Mouse (Mus musculus) hindbrain, embryonic 13.5 days (tissue): ENCODE data around the gene Eya2. TPM values are rescaled to one million over a fixed set of nuclear protein-coding genes. Genes with fewer than 3 reads are reported as not detected.

Source experiments
- ATAC-seq: fragments of 200-750 bp; cut with Nextera tagmentation; 2 replicates; pipeline ENCODE4 v1.8.0; 2017; ENCODE audit warnings: moderate TSS enrichment; ENCODE audit not compliant: low FRiP score
- H3K27ac ChIP-seq: fragments of 300-500 bp; sonication (generic); 2 replicates; pipeline ENCODE4 v1.5.1; 2015; ENCODE audit warnings: inconsistent platforms, mild to moderate bottlenecking, moderate library complexity
- H3K27me3 ChIP-seq: fragments of 300-500 bp; sonication (generic); 2 replicates; pipeline ENCODE4 v1.6.1; 2015; ENCODE audit warnings: mild to moderate bottlenecking, inconsistent platforms
- H3K36me3 ChIP-seq: fragments of 300-500 bp; sonication (generic); 2 replicates; pipeline ENCODE4 v1.6.1; 2015; ENCODE audit warnings: mild to moderate bottlenecking, inconsistent platforms
- H3K4me1 ChIP-seq: fragments of 300-500 bp; sonication (generic); replicated peaks from 2 replicates; pipeline ENCODE4 v1.6.1; 2015; ENCODE audit warnings: inconsistent platforms
- H3K4me2 ChIP-seq: fragments of 300-500 bp; sonication (generic); 2 replicates; pipeline ENCODE4 v1.6.1; 2015; ENCODE audit warnings: inconsistent platforms, mild to moderate bottlenecking, moderate library complexity
- H3K4me3 ChIP-seq: fragments of 300-500 bp; sonication (generic); 2 replicates; pipeline ENCODE4 v1.5.1; 2015; ENCODE audit warnings: mild to moderate bottlenecking, inconsistent platforms
- H3K9ac ChIP-seq: fragments of 300-500 bp; sonication (generic); 2 replicates; pipeline ENCODE4 v1.6.1; 2015; ENCODE audit warnings: mild to moderate bottlenecking, inconsistent platforms
- H3K9me3 ChIP-seq: fragments of 300-500 bp; sonication (generic); 2 replicates; pipeline ENCODE4 v1.6.1; 2016; ENCODE audit warnings: inconsistent platforms
- WGBS: fragments of 180-500 bp; shearing (Covaris S2); methylation state at CpG from one replicate; pipeline ENCODE4 v1.1.7; 2015; 5-methylcytosine and 5-hydroxymethylcytosine counted together
- polyA plus RNA-seq: library from polyadenylated mRNA; unstranded; fragments of >200 nt; fragmentation: Nextera tagmentation; extraction: Ambion mirVana; gene quantifications from 2 replicates; pipeline ENCODE4 v1.2.1, GENCODE M21; 2015

Eya2 gene
- polyA plus RNA-seq, 1 experiment from 2014 or later: 12.8 TPM

GRCm38 (mm10) chr2:165692944-165693660 lies 98.3 kb downstream of the Eya2 start:
- Histone ChIP-seq H3K4me3 (no peak overlapping the region), H3K9me3 (no peaks in the 10 kb centered on the region), H3K4me2 (no peak overlapping the region), H3K9ac (no peak overlapping the region), H3K36me3 (no peaks in the 10 kb centered on the region), H3K27ac (no peak overlapping the region), H3K4me1 (peaks cover 3% of the 10 kb centered on the region; the same call in 1 of the 2 replicates), H3K27me3 (no peaks in the 10 kb centered on the region)
- WGBS: 76% methylated on average over 4 of the region's 4 CpGs
- ATAC-seq: no peak

GRCm38 (mm10) chr2:165694767-165695166 lies 99.9 kb downstream of the Eya2 start:
- no peak overlapping the region for H3K27ac ChIP-seq
- 94% methylated on average over 6 of the region's 6 CpGs for WGBS
- H3K4me3 ChIP-seq: no peak overlapping the region

GRCm38 (mm10) chr2:165700252-165700908 lies 105.5 kb downstream of the Eya2 start:
- Histone ChIP-seq H3K4me3 (no peak overlapping the region), H3K4me1 (peaks cover 20% of the 10 kb centered on the region), H3K27me3 (0 out of 2 replicates have a peak, but pooled peaks cover 7% of the 10 kb centered on the region), H3K9me3 (no peaks in the 10 kb centered on the region), H3K36me3 (no peaks in the 10 kb centered on the region), H3K9ac (0 out of 2 replicates have a peak overlapping the region, but pooled peaks have one; percentile 14), H3K27ac (no peak overlapping the region), H3K4me2 (no peak overlapping the region)
- no peak; the same call in 1 of the 2 replicates for ATAC-seq
- WGBS: 21% methylated on average over 19 of the region's 19 CpGs

More at GRCm38 (mm10) chr2:165694767-165695166, 99.9 kb downstream of the Eya2 start:
- Histone ChIP-seq H3K4me2 (no peak overlapping the region), H3K36me3 (no peaks in the 10 kb centered on the region), H3K27me3 (no peaks in the 10 kb centered on the region), H3K9me3 (no peaks in the 10 kb centered on the region), H3K9ac (no peak overlapping the region), H3K4me1 (peaks cover 3% of the 10 kb centered on the region; the same call in 1 of the 2 replicates)
- no peak for ATAC-seq

GRCm38 (mm10) chr2:165703033-165703805 lies 108.4 kb downstream of the Eya2 start:
- Histone ChIP-seq H3K4me2 (no peak overlapping the region), H3K27ac (no peak overlapping the region), H3K9me3 (no peaks in the 10 kb centered on the region), H3K9ac (no peak overlapping the region), H3K4me3 (no peak overlapping the region), H3K4me1 (peaks cover 20% of the 10 kb centered on the region), H3K27me3 (0 out of 2 replicates have a peak, but pooled peaks cover 7% of the 10 kb centered on the region), H3K36me3 (no peaks in the 10 kb centered on the region)
- 56% methylated on average over 9 of the region's 9 CpGs for WGBS
- ATAC-seq: no peak

- no peaks in the 10 kb centered on the region for H3K27me3 ChIP-seq
- no peak overlapping the region for H3K4me2 ChIP-seq
- no peak overlapping the region for H3K9ac ChIP-seq
- ATAC-seq: no peak
- H3K9me3 ChIP-seq: no peaks in the 10 kb centered on the region
- H3K4me1 ChIP-seq: peaks cover 13% of the 10 kb centered on the region
- no peak overlapping the region for H3K4me3 ChIP-seq
- no peak overlapping the region for H3K27ac ChIP-seq
- H3K36me3 ChIP-seq: no peaks in the 10 kb centered on the region
- WGBS: 71% methylated on average over 9 of the region's 9 CpGs
Measured at GRCm38 (mm10) chr2:165708266-165708665, 113.4 kb downstream of the Eya2 start.

- Histone ChIP-seq H3K4me1 (peaks cover 12% of the 10 kb centered on the region; the same call in 1 of the 2 replicates), H3K9me3 (no peaks in the 10 kb centered on the region), H3K27ac (no peak overlapping the region), H3K27me3 (no peaks in the 10 kb centered on the region), H3K4me3 (no peak overlapping the region), H3K9ac (no peak overlapping the region), H3K4me2 (no peak overlapping the region), H3K36me3 (peaks cover 11% of the 10 kb centered on the region)
- 80% methylated on average over 6 of the region's 6 CpGs for WGBS
- ATAC-seq: no peak; the same call in 1 of the 2 replicates
Measured at GRCm38 (mm10) chr2:165716688-165717087, 121.9 kb downstream of the Eya2 start.

GRCm38 (mm10) chr2:165717182-165718176 lies 122.6 kb downstream of the Eya2 start:
- Histone ChIP-seq H3K4me3 (no peak overlapping the region), H3K4me1 (peaks cover 10% of the 10 kb centered on the region; the same call in 1 of the 2 replicates), H3K9me3 (no peaks in the 10 kb centered on the region), H3K36me3 (peaks cover 11% of the 10 kb centered on the region), H3K27ac (no peak overlapping the region), H3K4me2 (no peak overlapping the region), H3K27me3 (no peaks in the 10 kb centered on the region), H3K9ac (no peak overlapping the region)
- 56% methylated on average over 23 of the region's 23 CpGs for WGBS
- peak; percentile 36; the same call in 1 of the 2 replicates for ATAC-seq

- Histone ChIP-seq H3K4me2 (no peak overlapping the region), H3K36me3 (peaks cover 11% of the 10 kb centered on the region), H3K4me3 (no peak overlapping the region), H3K4me1 (peaks cover 10% of the 10 kb centered on the region; the same call in 1 of the 2 replicates), H3K27me3 (no peaks in the 10 kb centered on the region), H3K9ac (no peak overlapping the region), H3K27ac (no peak overlapping the region), H3K9me3 (no peaks in the 10 kb centered on the region)
- WGBS: 73% methylated on average over 8 of the region's 8 CpGs
- ATAC-seq: no peak
Measured at GRCm38 (mm10) chr2:165719382-165719781, 124.5 kb downstream of the Eya2 start.

GRCm38 (mm10) chr2:165721941-165722340 lies 127.1 kb downstream of the Eya2 start:
- 89% methylated on average over 5 of the region's 5 CpGs for WGBS
- ATAC-seq: no peak
- peaks cover 10% of the 10 kb centered on the region; the same call in 1 of the 2 replicates for H3K4me1 ChIP-seq
- no peaks in the 10 kb centered on the region for H3K36me3 ChIP-seq
- no peak overlapping the region for H3K27ac ChIP-seq
- H3K27me3 ChIP-seq: no peaks in the 10 kb centered on the region
- no peak overlapping the region for H3K4me3 ChIP-seq
- no peaks in the 10 kb centered on the region for H3K9me3 ChIP-seq
- no peak overlapping the region for H3K4me2 ChIP-seq
- H3K9ac ChIP-seq: no peak overlapping the region

- Histone ChIP-seq H3K36me3 (no peaks in the 10 kb centered on the region), H3K4me3 (no peak overlapping the region), H3K4me1 (peaks cover 12% of the 10 kb centered on the region), H3K4me2 (no peak overlapping the region), H3K27ac (peak overlapping the region; percentile 24; the same call in 1 of the 2 replicates), H3K9me3 (no peaks in the 10 kb centered on the region), H3K27me3 (no peaks in the 10 kb centered on the region), H3K9ac (no peak overlapping the region)
- 66% methylated on average over 18 of the region's 18 CpGs for WGBS
- ATAC-seq: peak; percentile 24; the same call in 1 of the 2 replicates
Measured at GRCm38 (mm10) chr2:165732552-165733238, 137.9 kb downstream of the Eya2 start.

- no peak for ATAC-seq
Measured at GRCm38 (mm10) chr2:165733701-165734100, 138.9 kb downstream of the Eya2 start.

More at GRCm38 (mm10) chr2:165733701-165734100, 138.9 kb downstream of the Eya2 start:
- no peaks in the 10 kb centered on the region for H3K27me3 ChIP-seq
- no peak overlapping the region for H3K9ac ChIP-seq
- peaks cover 12% of the 10 kb centered on the region for H3K4me1 ChIP-seq
- no peaks in the 10 kb centered on the region for H3K36me3 ChIP-seq
- no peaks in the 10 kb centered on the region for H3K9me3 ChIP-seq
- H3K27ac ChIP-seq: no peak overlapping the region
- no peak overlapping the region for H3K4me2 ChIP-seq
- 88% methylated on average over 8 of the region's 8 CpGs for WGBS
- H3K4me3 ChIP-seq: no peak overlapping the region
